Mouse (Mus musculus) megakaryocyte, embryonic 14.5 days (primary cell): ENCODE results near the gene Siae. TPM values are rescaled to one million over a fixed set of nuclear protein-coding genes. Genes with fewer than 3 reads are reported as not detected.

Experiments used
- H3K27me3 ChIP-seq: replicated peaks from 2 replicates; pipeline ENCODE3; 2012; ENCODE audit warnings: inconsistent platforms
- H3K36me3 ChIP-seq: replicated peaks from 2 replicates; pipeline ENCODE3; 2012; ENCODE audit warnings: low read length, inconsistent platforms, mixed read lengths
- H3K4me1 ChIP-seq: 2 replicates; pipeline ENCODE4 v1.6.1; 2012; ENCODE audit warnings: inconsistent platforms
- H3K4me3 ChIP-seq: replicated peaks from 2 replicates; pipeline ENCODE3; 2012; ENCODE audit warnings: moderate library complexity, mild to moderate bottlenecking, inconsistent platforms
- H3K9me3 ChIP-seq: 2 replicates; pipeline ENCODE4 v1.6.1; 2012; ENCODE audit warnings: inconsistent platforms
- FLI1 ChIP-seq: IDR thresholded peaks from 2 replicates; pipeline ENCODE4 v1.6.1; 2012; ENCODE audit warnings: low read length, inconsistent platforms, mixed read lengths
- GATA1 ChIP-seq: IDR thresholded peaks from 3 replicates; pipeline ENCODE4 v1.6.1; 2012; ENCODE audit warnings: mixed read lengths, low read length, inconsistent platforms, borderline replicate concordance
- polyA plus RNA-seq: library from polyadenylated mRNA; stranded (reverse); fragments of >175 nt; gene quantifications from 2 replicates; pipeline ENCODE4 v1.2.3, GENCODE M21; 2012; ENCODE audit warnings: low replicate concordance; ENCODE audit not compliant: insufficient read depth

Gene Siae
- polyA plus RNA-seq, 1 experiment, result 0.40 TPM

GRCm38 (mm10) chr9:37551751-37552531 is 3.6 kb upstream of the Siae start:
- TF ChIP-seq GATA1, result no peak
- no peak for TF ChIP-seq FLI1
- Histone ChIP-seq H3K36me3 (peaks cover 54% of the 10 kb centered on the region), H3K27me3 (no peaks in the 10 kb centered on the region), H3K9me3 (no peaks in the 10 kb centered on the region), H3K4me3 (peak overlapping the region; percentile 99), H3K4me1 (peaks cover 94% of the 10 kb centered on the region)

- no peaks in the 10 kb centered on the region for H3K27me3 ChIP-seq
- no peak for TF ChIP-seq GATA1
- TF ChIP-seq FLI1, result no peak
- peaks cover 47% of the 10 kb centered on the region for H3K36me3 ChIP-seq
- peaks cover 95% of the 10 kb centered on the region for H3K4me1 ChIP-seq
- H3K4me3 ChIP-seq, result peak within 1 kb of the TSS; percentile 99
- H3K9me3 ChIP-seq, result no peaks in the 10 kb centered on the region
These were observed 2.8 kb upstream of the Siae start, which contains the start of gene Nrgn for GRCm38 (mm10) chr9:37552536-37553293. Gene Nrgn (minus strand): TSS chr9:37552904.

GRCm38 (mm10) chr9:37554279-37554678 is 1.2 kb upstream of the Siae start:
- Histone ChIP-seq H3K4me3 (peak overlapping the region; percentile 99), H3K4me1 (peaks cover 95% of the 10 kb centered on the region)

GRCm38 (mm10) chr9:37556366-37556765 is 868 bp downstream of the Siae start:
- H3K4me3 ChIP-seq, result peak overlapping the region; percentile 50
- no peaks in the 10 kb centered on the region for H3K27me3 ChIP-seq
- H3K36me3 ChIP-seq, result peaks cover 18% of the 10 kb centered on the region
- H3K4me1 ChIP-seq, result peaks cover 93% of the 10 kb centered on the region
- H3K9me3 ChIP-seq, result no peaks in the 10 kb centered on the region
- no peak for TF ChIP-seq FLI1
- TF ChIP-seq GATA1, result no peak

More at GRCm38 (mm10) chr9:37554279-37554678, 1.2 kb upstream of the Siae start:
- Histone ChIP-seq H3K9me3 (no peaks in the 10 kb centered on the region), H3K27me3 (no peaks in the 10 kb centered on the region), H3K36me3 (peaks cover 31% of the 10 kb centered on the region)
- TF ChIP-seq FLI1, result peak; percentile 43; the same call in 1 of the 2 replicates
- TF ChIP-seq GATA1, result peak; percentile 84; the same call in 2 of the 3 replicates

GRCm38 (mm10) chr9:37560617-37561016 is 5.1 kb downstream of the Siae start:
- TF ChIP-seq FLI1, result no peak
- Histone ChIP-seq H3K4me1 (peaks cover 93% of the 10 kb centered on the region), H3K36me3 (peaks cover 21% of the 10 kb centered on the region)

GRCm38 (mm10) chr9:37563805-37564204 is 8.3 kb downstream of the Siae start:
- Histone ChIP-seq H3K4me3 (no peak overlapping the region), H3K4me1 (peaks cover 93% of the 10 kb centered on the region), H3K9me3 (no peaks in the 10 kb centered on the region), H3K36me3 (peaks cover 23% of the 10 kb centered on the region), H3K27me3 (no peaks in the 10 kb centered on the region)
- TF ChIP-seq GATA1 (no peak), FLI1 (no peak)

More at GRCm38 (mm10) chr9:37560617-37561016, 5.1 kb downstream of the Siae start:
- H3K4me3 ChIP-seq, result no peak overlapping the region
- no peaks in the 10 kb centered on the region for H3K27me3 ChIP-seq
- no peaks in the 10 kb centered on the region for H3K9me3 ChIP-seq

- Histone ChIP-seq H3K36me3 (peaks cover 23% of the 10 kb centered on the region), H3K4me1 (peaks cover 100% of the 10 kb centered on the region), H3K9me3 (no peaks in the 10 kb centered on the region), H3K4me3 (peak overlapping the region; percentile 93), H3K27me3 (no peaks in the 10 kb centered on the region)
- no peak for TF ChIP-seq FLI1
- TF ChIP-seq GATA1, result no peak; the same call in 2 of the 3 replicates
These were observed 11.5 kb downstream of the Siae start for GRCm38 (mm10) chr9:37567019-37567418.

- Histone ChIP-seq H3K4me1 (peaks cover 100% of the 10 kb centered on the region), H3K4me3 (peak overlapping the region; percentile 93), H3K9me3 (no peaks in the 10 kb centered on the region), H3K36me3 (peaks cover 23% of the 10 kb centered on the region), H3K27me3 (no peaks in the 10 kb centered on the region)
- TF ChIP-seq GATA1 (no peak), FLI1 (no peak)
These were observed 12.0 kb downstream of the Siae start for GRCm38 (mm10) chr9:37567454-37567853.

- H3K36me3 ChIP-seq, result peaks cover 26% of the 10 kb centered on the region
- H3K4me3 ChIP-seq, result peak overlapping the region; percentile 93
- TF ChIP-seq FLI1 (no peak), GATA1 (peak; percentile 37; the same call in 1 of the 3 replicates)
- H3K27me3 ChIP-seq, result no peaks in the 10 kb centered on the region
- no peaks in the 10 kb centered on the region for H3K9me3 ChIP-seq
- peaks cover 100% of the 10 kb centered on the region for H3K4me1 ChIP-seq
These were observed 12.6 kb downstream of the Siae start for GRCm38 (mm10) chr9:37567892-37568604.
